Mouse (Mus musculus) lung, postnatal 0 days (tissue): ENCODE data around the gene Thegl. TPM values are rescaled to one million over a fixed set of nuclear protein-coding genes. Genes with fewer than 3 reads are reported as not detected.
"Not testable (repeated sequence)": the region's sequence is repeated elsewhere in the genome, so short reads cannot be mapped to it uniquely, and the experiment has no call there.

ENCODE experiments used
- ATAC-seq: fragments of 200-750 bp; cut with Nextera tagmentation; 2 replicates; pipeline ENCODE4 v1.8.0; 2017; ENCODE audit warnings: moderate library complexity
- DNase-seq: peaks from one replicate; pipeline ENCODE4 v3.0.0-alpha.2; 2016; ENCODE audit warnings: low spot score
- H3K27ac ChIP-seq: fragments of 300-500 bp; sonication (generic); 2 replicates; pipeline ENCODE4 v1.5.1; 2014; ENCODE audit warnings: antibody characterized with exemption, mild to moderate bottlenecking, low read length, mixed read lengths
- H3K27me3 ChIP-seq: fragments of 300-500 bp; sonication (generic); replicated peaks from 2 replicates; pipeline ENCODE4 v1.6.1; 2014; ENCODE audit warnings: low read length, mixed read lengths; ENCODE audit not compliant: insufficient read depth
- H3K36me3 ChIP-seq: fragments of 300-500 bp; sonication (generic); 2 replicates; pipeline ENCODE4 v1.6.1; 2014; ENCODE audit warnings: low read length, mixed read lengths; ENCODE audit not compliant: insufficient read depth
- H3K4me1 ChIP-seq: fragments of 300-500 bp; sonication (generic); 2 replicates; pipeline ENCODE4 v1.6.1; 2014; ENCODE audit warnings: antibody characterized with exemption, low read depth, low read length, mixed read lengths; ENCODE audit not compliant: insufficient read depth
- H3K4me2 ChIP-seq: fragments of 300-500 bp; sonication (generic); replicated peaks from 2 replicates; pipeline ENCODE4 v1.6.1; 2014; ENCODE audit warnings: low read depth, mild to moderate bottlenecking, low read length, moderate library complexity, mixed read lengths
- H3K4me3 ChIP-seq: fragments of 300-500 bp; sonication (generic); 2 replicates; pipeline ENCODE4 v1.5.1; 2014; ENCODE audit warnings: low read depth, low read length
- H3K9ac ChIP-seq: fragments of 300-500 bp; sonication (generic); replicated peaks from 2 replicates; pipeline ENCODE4 v1.6.1; 2014; ENCODE audit warnings: low read depth, mild to moderate bottlenecking
- H3K9me3 ChIP-seq: fragments of 300-500 bp; sonication (generic); 2 replicates; pipeline ENCODE4 v1.6.1; 2016; ENCODE audit warnings: low read length, mixed read lengths
- CTCF ChIP-seq: IDR thresholded peaks from 2 replicates; pipeline ENCODE4 v1.5.1; 2016; ENCODE audit warnings: antibody characterized with exemption, mild to moderate bottlenecking
- EP300 ChIP-seq: IDR thresholded peaks from 2 replicates; pipeline ENCODE4 v1.6.1; 2016; ENCODE audit warnings: antibody characterized with exemption, mild to moderate bottlenecking, control low read depth
- WGBS: fragments of 180-500 bp; shearing (Covaris S2); extraction: QIAGEN DNeasy Blood & Tissue Kit; methylation state at CpG from one replicate; pipeline ENCODE4 v1.1.7; 2014; 5-methylcytosine and 5-hydroxymethylcytosine counted together
- polyA plus RNA-seq: library from polyadenylated mRNA; unstranded; fragments of >200 nt; fragmentation: Nextera tagmentation; extraction: Ambion mirVana; gene quantifications from 2 replicates; pipeline ENCODE4 v1.2.1, GENCODE M21; 2015

Thegl gene
- polyA plus RNA-seq, 1 experiment from 2014 or later = 1.2 TPM

DNA sequence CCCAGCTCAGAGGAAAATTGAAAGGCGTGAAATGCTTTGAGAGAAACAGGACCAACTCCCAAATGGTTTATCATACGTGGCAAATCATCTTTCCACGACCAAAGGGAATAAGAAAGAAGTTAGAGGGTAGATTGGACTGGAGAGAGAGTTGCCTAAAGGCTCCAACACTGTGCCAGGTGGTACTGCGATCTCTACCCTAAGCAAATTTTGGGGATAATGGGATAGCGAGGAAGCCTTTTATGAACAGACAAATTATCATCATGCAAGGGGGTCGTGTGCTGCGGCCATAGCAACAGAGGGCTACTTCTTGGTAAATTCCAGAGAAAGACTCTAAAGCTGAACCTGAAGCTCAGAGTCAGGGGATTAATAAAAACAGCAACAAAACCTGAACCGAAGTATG, 78.1 kb downstream of the Thegl start:
- Histone ChIP-seq H3K9ac (peak overlapping the region; percentile 32; the same call in 1 of the 2 replicates), H3K27ac (peak overlapping the region; percentile 86), H3K9me3 (no peaks in the 10 kb centered on the region), H3K27me3 (no peaks in the 10 kb centered on the region), H3K4me2 (peak overlapping the region; percentile 83), H3K36me3 (no peaks in the 10 kb centered on the region), H3K4me3 (peak overlapping the region; percentile 75), H3K4me1 (peaks cover 9% of the 10 kb centered on the region; the same call in 1 of the 2 replicates)
- ATAC-seq (no peak), DNase-seq (no peak)
- TF ChIP-seq CTCF = no peak
- TF ChIP-seq EP300 = no peak
- 40% methylated on average over 8 of the region's 8 CpGs for WGBS

DNA sequence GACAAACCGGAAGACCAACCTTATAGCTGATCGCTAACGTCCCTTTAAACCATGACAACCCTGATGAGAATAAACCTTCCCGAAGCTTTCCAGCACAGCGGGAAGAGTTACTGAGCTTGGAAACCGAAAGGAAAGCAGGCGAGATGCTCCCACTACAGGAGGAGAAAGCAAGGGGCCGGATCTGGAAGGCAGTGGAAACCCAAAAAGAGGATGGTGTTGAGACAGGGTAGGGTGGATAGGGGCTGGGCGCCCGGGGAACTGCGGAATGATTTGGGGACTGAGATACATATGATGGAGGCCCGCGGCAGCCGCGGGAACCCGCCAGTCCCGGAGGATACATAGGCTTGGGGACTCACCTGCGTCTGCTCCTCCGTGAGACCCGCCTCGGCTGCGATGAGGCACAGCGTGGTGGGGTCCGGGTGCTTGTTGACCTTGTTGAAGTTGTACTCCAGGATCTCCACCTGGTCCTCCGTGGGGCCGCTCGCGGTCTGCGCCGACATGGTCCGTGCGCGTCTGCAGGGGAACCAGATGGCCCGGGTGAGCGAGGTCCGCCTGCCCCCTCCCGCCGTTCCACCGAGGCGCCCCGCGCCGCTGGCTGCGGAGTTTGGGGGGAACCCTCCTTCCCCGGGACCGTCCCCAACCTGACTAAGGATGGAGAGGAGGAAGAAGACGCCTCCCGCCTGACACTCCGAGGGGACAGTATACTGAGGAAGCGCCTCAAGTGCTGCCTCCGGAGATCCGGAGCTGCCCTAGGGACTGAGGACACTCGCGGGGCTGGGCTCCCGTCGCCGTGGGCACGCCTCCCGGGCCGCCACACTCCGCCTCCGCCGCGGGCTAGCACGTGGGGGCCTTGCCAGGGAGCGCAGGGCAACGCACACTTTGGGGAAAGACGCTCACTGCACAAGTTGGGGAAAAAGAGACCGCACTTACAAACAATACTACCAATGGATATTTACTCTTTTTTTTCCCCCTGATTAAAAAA, 79.0 kb downstream of the Thegl start:
- Histone ChIP-seq H3K27me3 (no peaks in the 10 kb centered on the region), H3K4me1 (peaks cover 12% of the 10 kb centered on the region), H3K9me3 (no peaks in the 10 kb centered on the region), H3K9ac (peak overlapping the region; percentile 63), H3K4me2 (peak overlapping the region; percentile 83), H3K36me3 (no peaks in the 10 kb centered on the region), H3K4me3 (peak overlapping the region; percentile 75), H3K27ac (peak overlapping the region; percentile 86)
- peak; percentile 86 for ATAC-seq
- DNase-seq = peak; percentile 88
- TF ChIP-seq CTCF = peak; percentile 13; the same call in 1 of the 2 replicates
- no peak for TF ChIP-seq EP300
- WGBS = 1% methylated on average over 53 of the region's 69 CpGs

DNA sequence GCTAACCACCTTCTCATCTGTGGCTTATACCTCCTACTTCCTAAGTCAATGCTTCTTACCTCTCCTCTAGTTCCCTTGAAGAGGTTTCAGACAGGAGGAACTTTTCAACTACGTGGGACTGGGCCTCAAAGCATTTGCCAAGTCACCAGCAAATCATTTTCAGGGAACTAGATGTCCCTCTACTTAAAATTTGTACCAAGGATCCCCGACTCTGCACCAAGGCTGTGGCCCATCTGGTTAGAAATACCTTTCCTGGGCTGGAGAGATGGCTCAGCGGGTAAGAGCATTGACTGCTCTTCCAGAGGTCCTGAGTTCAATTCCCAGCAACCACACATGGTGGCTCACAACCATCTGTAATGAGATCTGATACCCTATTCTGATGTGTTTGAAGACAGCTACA, 80.4 kb downstream of the Thegl start:
- DNase-seq, H3K36me3 ChIP-seq, H3K9ac ChIP-seq, ATAC-seq, H3K4me3 ChIP-seq, H3K9me3 ChIP-seq, H3K27me3 ChIP-seq, H3K4me2 ChIP-seq, H3K27ac ChIP-seq: not testable (repeated sequence)
- peaks cover 19% of the 10 kb centered on the region for H3K4me1 ChIP-seq
- 67% methylated on average over 3 of the region's 3 CpGs for WGBS

DNA sequence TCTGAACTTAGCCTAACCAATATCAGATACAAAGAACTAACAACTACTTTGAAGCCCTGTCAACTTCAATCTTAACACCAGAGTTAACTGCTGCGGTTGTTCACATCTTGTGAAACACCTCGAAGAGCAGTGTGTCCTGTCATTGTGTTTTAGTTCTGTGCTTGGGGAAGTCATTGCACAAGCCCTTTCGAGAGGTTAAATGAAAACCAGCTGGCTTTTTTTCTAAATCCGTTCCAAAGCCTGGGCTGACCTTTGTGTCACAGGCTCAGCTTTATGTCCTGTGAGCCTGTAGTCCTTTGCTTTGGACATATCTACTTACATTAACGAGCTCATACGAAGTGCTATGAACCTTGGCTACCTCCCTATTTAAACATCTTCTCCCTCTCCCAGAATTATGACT, 81.9 kb downstream of the Thegl start:
- H3K36me3 ChIP-seq = no peaks in the 10 kb centered on the region
- no peaks in the 10 kb centered on the region for H3K27me3 ChIP-seq
- WGBS = 25% methylated on average over 6 of the region's 6 CpGs
- peak overlapping the region; percentile 51 for H3K27ac ChIP-seq
- TF ChIP-seq CTCF (no peak), EP300 (peak; percentile 75)
- DNase-seq (peak; percentile 89), ATAC-seq (peak; percentile 49)
- no peaks in the 10 kb centered on the region for H3K9me3 ChIP-seq
- peak overlapping the region; percentile 9; the same call in 1 of the 2 replicates for H3K4me2 ChIP-seq
- H3K9ac ChIP-seq = no peak overlapping the region
- H3K4me3 ChIP-seq = no peak overlapping the region
- peaks cover 19% of the 10 kb centered on the region for H3K4me1 ChIP-seq

DNA sequence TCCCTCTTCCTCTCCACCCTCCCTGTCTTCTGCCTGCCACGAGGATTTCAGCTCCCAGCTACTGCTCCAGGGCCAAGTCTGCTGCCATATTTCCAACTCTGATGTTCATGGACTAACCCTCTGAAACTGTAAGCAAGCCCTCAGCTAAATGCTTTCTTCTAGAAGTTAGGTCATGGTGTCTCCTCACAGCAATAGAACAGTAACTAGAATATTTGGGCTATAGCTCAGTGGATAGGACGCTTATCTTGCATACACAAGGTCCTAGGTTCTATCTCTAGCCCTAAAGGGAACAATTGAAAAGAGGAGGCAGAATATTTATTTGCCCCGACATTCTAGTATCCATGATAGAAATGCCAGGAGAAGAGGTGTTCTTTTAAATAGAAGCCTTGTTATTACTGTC, 83.1 kb downstream of the Thegl start:
- 85% methylated on average over 3 of the region's 3 CpGs for WGBS
- ATAC-seq (no peak), DNase-seq (no peak)
- Histone ChIP-seq H3K4me3 (no peak overlapping the region), H3K27ac (peak overlapping the region; percentile 52; the same call in 1 of the 2 replicates), H3K4me2 (no peak overlapping the region), H3K36me3 (no peaks in the 10 kb centered on the region), H3K4me1 (peaks cover 19% of the 10 kb centered on the region), H3K9ac (no peak overlapping the region), H3K9me3 (no peaks in the 10 kb centered on the region), H3K27me3 (no peaks in the 10 kb centered on the region)
- TF ChIP-seq EP300 = no peak
- TF ChIP-seq CTCF = no peak

DNA sequence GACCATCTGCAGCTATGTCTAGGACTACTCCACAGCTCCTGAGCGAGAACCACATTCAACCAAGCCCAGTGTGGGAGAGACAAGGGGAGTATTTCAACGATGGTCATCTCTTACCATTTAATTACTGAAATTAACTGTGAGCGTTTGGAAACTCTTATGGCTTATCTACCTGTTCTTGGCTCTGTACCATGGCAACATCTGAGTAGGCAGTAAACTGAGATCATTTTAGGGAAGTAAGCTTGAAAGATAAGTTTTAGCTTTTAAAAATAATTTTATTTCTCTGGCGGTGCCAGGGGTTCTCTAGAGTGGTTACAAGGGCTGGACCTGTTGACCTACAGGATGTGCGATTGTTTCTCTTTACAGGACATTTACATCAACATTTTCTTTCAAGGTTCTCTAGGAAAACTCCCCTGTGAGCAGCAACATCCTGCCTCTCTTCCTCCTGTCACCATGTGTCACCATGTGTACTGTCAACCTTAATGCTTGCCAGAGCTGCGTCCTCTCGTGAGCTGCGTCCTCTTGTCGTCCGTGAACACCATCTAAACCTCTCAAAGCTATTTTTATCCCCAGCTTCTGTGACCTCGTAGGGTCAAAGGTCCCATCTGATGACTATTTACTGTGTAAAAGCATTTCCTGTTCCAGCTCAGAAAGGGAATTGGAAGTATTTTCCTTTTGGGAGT, 83.6 kb downstream of the Thegl start:
- ATAC-seq (peak; percentile 30), DNase-seq (peak; percentile 53)
- Histone ChIP-seq H3K4me1 (peaks cover 19% of the 10 kb centered on the region), H3K27me3 (no peaks in the 10 kb centered on the region), H3K4me2 (no peak overlapping the region), H3K27ac (peak overlapping the region; percentile 58), H3K9me3 (no peaks in the 10 kb centered on the region), H3K9ac (no peak overlapping the region), H3K36me3 (no peaks in the 10 kb centered on the region), H3K4me3 (no peak overlapping the region)
- 37% methylated on average over 11 of the region's 11 CpGs for WGBS
- no peak for TF ChIP-seq CTCF
- peak; percentile 73 for TF ChIP-seq EP300
